Mouse (Mus musculus) myocyte (in vitro differentiated cells): ENCODE measurements around the gene Tle6. TPM values are rescaled to one million over a fixed set of nuclear protein-coding genes. Genes with fewer than 3 reads are reported as not detected.

ENCODE experiments used
- H3K27me3 ChIP-seq: one replicate; pipeline ENCODE4 v1.6.1; 2011; ENCODE audit not compliant: control insufficient read depth, insufficient read depth, insufficient read length
- H3K36me3 ChIP-seq: one replicate; pipeline ENCODE4 v1.6.1; 2011; ENCODE audit not compliant: control insufficient read depth, insufficient read depth
- H3K4me2 ChIP-seq: one replicate; pipeline ENCODE4 v1.6.1; 2011; ENCODE audit warnings: low read depth, control low read depth
- H3K4me3 ChIP-seq: one replicate; pipeline ENCODE4 v1.5.1; 2011; ENCODE audit warnings: mild to moderate bottlenecking, control low read depth, moderate library complexity
- H3K79me2 ChIP-seq: one replicate; pipeline ENCODE4 v1.6.1; 2011; ENCODE audit not compliant: control insufficient read depth, insufficient read depth
- H3ac ChIP-seq: one replicate; pipeline ENCODE4 v1.6.1; 2011; ENCODE audit not compliant: control insufficient read depth, insufficient read length
- CEBPB ChIP-seq: IDR thresholded peaks from 2 replicates; pipeline ENCODE4 v1.6.1; 2011; ENCODE audit warnings: mild to moderate bottlenecking, moderate library complexity; ENCODE audit not compliant: poor library complexity, insufficient read depth, severe bottlenecking
- E2F4 ChIP-seq: IDR thresholded peaks from one replicate; pipeline ENCODE4 v1.6.1; 2011; ENCODE audit warnings: mild to moderate bottlenecking, control low read depth, moderate library complexity; ENCODE audit not compliant: insufficient read depth
- MAX ChIP-seq: IDR thresholded peaks from one replicate; pipeline ENCODE4 v1.6.1; 2011; ENCODE audit warnings: low read depth, mild to moderate bottlenecking, control low read depth
- MYOD1 ChIP-seq, 3 experiments: IDR thresholded peaks; one replicate each; pipeline ENCODE4 v1.6.1; 2011; ENCODE audit warnings: control low read depth in 2 of 3, low read depth in 2 of 3, mild to moderate bottlenecking in 2 of 3, moderate library complexity in 1 of 3; ENCODE audit not compliant: insufficient read length in 2 of 3, control insufficient read depth in 1 of 3
- MYOG ChIP-seq, 3 experiments: IDR thresholded peaks; one replicate each; pipeline ENCODE4 v1.6.1; 2011; ENCODE audit warnings: control low read depth in 2 of 3, low read depth in 2 of 3, mild to moderate bottlenecking in 2 of 3; ENCODE audit not compliant: insufficient read length in 2 of 3, control insufficient read depth in 1 of 3, insufficient read depth in 1 of 3
- POLR2A ChIP-seq: IDR thresholded peaks from one replicate; pipeline ENCODE4 v1.6.1; 2011; ENCODE audit warnings: low read depth, mild to moderate bottlenecking, control low read depth, moderate library complexity; ENCODE audit not compliant: insufficient read length
- POLR2AphosphoS2 ChIP-seq: IDR thresholded peaks from one replicate; pipeline ENCODE4 v1.6.1; 2011; ENCODE audit warnings: low read depth, control low read depth; ENCODE audit not compliant: insufficient read length
- REST ChIP-seq: IDR thresholded peaks from one replicate; pipeline ENCODE4 v1.6.1; 2011; ENCODE audit warnings: mild to moderate bottlenecking, control low read depth, moderate library complexity; ENCODE audit not compliant: insufficient read depth, insufficient read length
- SRF ChIP-seq: IDR thresholded peaks from one replicate; pipeline ENCODE4 v1.6.1; 2011; ENCODE audit warnings: low read depth; ENCODE audit not compliant: control insufficient read depth, insufficient read length
- TCF12 ChIP-seq: IDR thresholded peaks from one replicate; pipeline ENCODE4 v1.6.1; 2011; ENCODE audit warnings: mild to moderate bottlenecking, control low read depth; ENCODE audit not compliant: poor library complexity, insufficient read depth, severe bottlenecking
- TCF3 ChIP-seq: IDR thresholded peaks from one replicate; pipeline ENCODE4 v1.6.1; 2011; ENCODE audit warnings: low read depth, control low read depth; ENCODE audit not compliant: insufficient read length
- USF1 ChIP-seq: IDR thresholded peaks from one replicate; pipeline ENCODE4 v1.6.1; 2011; ENCODE audit warnings: low read depth, mild to moderate bottlenecking, control low read depth, moderate library complexity
- polyA plus RNA-seq: library from polyadenylated mRNA; unstranded; fragments of >200 nt; fragmentation: generic; extraction: Trizol; gene quantifications from one replicate; pipeline ENCODE4 v1.2.1, GENCODE M21; 2012; ENCODE audit warnings: missing spikeins

Gene Tle6
- polyA plus RNA-seq, 1 experiment, result 15.3 TPM

- Histone ChIP-seq H3K79me2 (no peaks in the 10 kb centered on the region), H3K4me2 (peak within 1 kb of the TSS; percentile 75), H3ac (no peak within 1 kb of the TSS), H3K4me3 (peak within 1 kb of the TSS; percentile 29), H3K36me3 (no peaks in the 10 kb centered on the region), H3K27me3 (no peaks in the 10 kb centered on the region)
- no peak for TF ChIP-seq TCF3
- TF ChIP-seq POLR2A, result no peak
Measured at GRCm38 (mm10) chr10:81574081-81575056, 26.5 kb downstream of the Tle6 start, which contains the start of gene Tle2. TSS of gene Tle2 (plus strand) at chr10:81574561.

GRCm38 (mm10) chr10:81572975-81573374 is 27.9 kb downstream of the Tle6 start:
- Histone ChIP-seq H3K4me2 (no peak overlapping the region), H3ac (no peak overlapping the region), H3K4me3 (no peak overlapping the region), H3K36me3 (no peaks in the 10 kb centered on the region), H3K27me3 (no peaks in the 10 kb centered on the region), H3K79me2 (no peaks in the 10 kb centered on the region)
- TF ChIP-seq POLR2AphosphoS2, result no peak
- TF ChIP-seq REST, result no peak
- TF ChIP-seq TCF3, result no peak
- no peak for TF ChIP-seq TCF12
- TF ChIP-seq E2F4, result no peak
- no peak for TF ChIP-seq SRF
- TF ChIP-seq POLR2A, result no peak
- no peak for TF ChIP-seq USF1
- no peak for TF ChIP-seq MAX
- no peak for TF ChIP-seq MYOD1 (IDR thresholded peaks at IDR 0.05; ENCODE audit: control insufficient read depth in 1 of 3, insufficient read length in 2 of 3, low read depth in 2 of 3)
- TF ChIP-seq MYOG (IDR thresholded peaks at IDR 0.05; ENCODE audit: control insufficient read depth in 1 of 3, insufficient read depth in 1 of 3, insufficient read length in 2 of 3, low read depth in 2 of 3), result no peak
- TF ChIP-seq CEBPB, result no peak

- H3K4me2 ChIP-seq, result peak overlapping the region; percentile 100
- TF ChIP-seq MYOD1 (IDR thresholded peaks at IDR 0.05; ENCODE audit: control insufficient read depth in 1 of 3, insufficient read length in 2 of 3, low read depth in 2 of 3), result no peak
Measured at GRCm38 (mm10) chr10:81572133-81572671, 28.7 kb downstream of the Tle6 start.

GRCm38 (mm10) chr10:81571501-81571876 is 29.4 kb downstream of the Tle6 start:
- Histone ChIP-seq H3K4me3 (peak overlapping the region; percentile 32), H3ac (no peak overlapping the region), H3K79me2 (no peaks in the 10 kb centered on the region), H3K27me3 (no peaks in the 10 kb centered on the region), H3K36me3 (no peaks in the 10 kb centered on the region), H3K4me2 (peak overlapping the region; percentile 100)
- TF ChIP-seq TCF3 (peak; percentile 65), MAX (no peak)

More at GRCm38 (mm10) chr10:81572133-81572671, 28.7 kb downstream of the Tle6 start:
- Histone ChIP-seq H3ac (no peak overlapping the region), H3K27me3 (no peaks in the 10 kb centered on the region), H3K79me2 (no peaks in the 10 kb centered on the region), H3K36me3 (no peaks in the 10 kb centered on the region), H3K4me3 (peak overlapping the region; percentile 32)

- no peak overlapping the region for H3ac ChIP-seq
- TF ChIP-seq SRF (no peak), POLR2AphosphoS2 (peak; percentile 43), MYOG (IDR thresholded peaks at IDR 0.05; ENCODE audit: control insufficient read depth in 1 of 3, insufficient read depth in 1 of 3, insufficient read length in 2 of 3, low read depth in 2 of 3) (peak in 2 of 3 experiments; percentile 15 to 72), MAX (no peak), REST (no peak), E2F4 (no peak), CEBPB (no peak), MYOD1 (IDR thresholded peaks at IDR 0.05; ENCODE audit: control insufficient read depth in 1 of 3, insufficient read length in 2 of 3, low read depth in 2 of 3) (peak; percentile 51 to 97 (median 94)), POLR2A (peak; percentile 52), TCF3 (peak; percentile 92), USF1 (no peak)
- H3K4me3 ChIP-seq, result peak overlapping the region; percentile 32
- peak overlapping the region; percentile 100 for H3K4me2 ChIP-seq
- H3K27me3 ChIP-seq, result no peaks in the 10 kb centered on the region
- H3K36me3 ChIP-seq, result peaks cover 3% of the 10 kb centered on the region
- H3K79me2 ChIP-seq, result no peaks in the 10 kb centered on the region
Measured at GRCm38 (mm10) chr10:81570831-81571500, 29.9 kb downstream of the Tle6 start.
